ENCODE assay signal across 8 mouse cellular contexts in genomic region chr15:80013256-80014030, GRCm38 (mm10). TPM values are rescaled to one million over a fixed set of nuclear protein-coding genes. Genes with fewer than 3 reads are reported as not detected.
A peak's percentile ranks its signal among the peaks of the same experiment; 100 is the strongest.
DNase-seq lines count a peak whose midpoint lies in the region; ATAC-seq and TF ChIP-seq lines count a peak whose summit lies in the region.

No protein-coding gene starts in this region.

- TF ChIP-seq POLR2A in thymus, adult 2 months (IDR thresholded peaks at IDR 0.05; ENCODE audit: control insufficient read depth, extremely low read depth, insufficient read depth, low read length, poor library complexity): no peak

- H3K4me3 ChIP-seq in thymus, adult 2 months (ENCODE audit: control insufficient read depth, insufficient read depth, low read length): peak overlapping the region; percentile 36
- peak overlapping the region; percentile 49 for H3K4me3 ChIP-seq in midbrain, embryonic 12.5 days

- H3K9me3 ChIP-seq in midbrain, embryonic 12.5 days: no peaks in the 10 kb centered on the region

- no peak for TF ChIP-seq CTCF in thymus, adult 2 months (IDR thresholded peaks at IDR 0.05; ENCODE audit: borderline replicate concordance, control insufficient read depth, extremely low read depth, insufficient read depth, low read length, poor library complexity)

- 0 out of 2 replicates have a peak, but pooled peaks have one; percentile 19 for ATAC-seq in midbrain, embryonic 12.5 days (ENCODE audit: low FRiP score, low read depth)

- peak overlapping the region; percentile 74 for H3K4me2 ChIP-seq in midbrain, embryonic 12.5 days (replicated peaks)

- peaks cover 32% of the 10 kb centered on the region for H3K27me3 ChIP-seq in thymus, adult 2 months (ENCODE audit: control insufficient read depth, insufficient read depth, low read length)
- peaks cover 88% of the 10 kb centered on the region for H3K27me3 ChIP-seq in midbrain, embryonic 12.5 days

- H3K9ac ChIP-seq in midbrain, embryonic 12.5 days (replicated peaks): peak overlapping the region; percentile 50

- WGBS in thymus, adult 2 months: 2% methylated on average over 36 of the region's 36 CpGs
- WGBS in midbrain, embryonic 12.5 days: 4% methylated on average over 20 of the region's 36 CpGs

- H3K36me3 ChIP-seq in thymus, adult 2 months (ENCODE audit: control insufficient read depth, insufficient read depth, low read length): no peaks in the 10 kb centered on the region
- no peaks in the 10 kb centered on the region for H3K36me3 ChIP-seq in midbrain, embryonic 12.5 days

- H3K27ac ChIP-seq in thymus, adult 2 months (ENCODE audit: control insufficient read depth, insufficient read depth, low read length): no peak overlapping the region
- H3K27ac ChIP-seq in midbrain, embryonic 12.5 days (replicated peaks): no peak overlapping the region

- peaks cover 49% of the 10 kb centered on the region for H3K4me1 ChIP-seq in thymus, adult 2 months (replicated peaks; ENCODE audit: control insufficient read depth, insufficient read depth, low read length)
- peaks cover 37% of the 10 kb centered on the region for H3K4me1 ChIP-seq in midbrain, embryonic 12.5 days

- DNase-seq in cerebellum, adult 9-10 months: peak; percentile 49
- DNase-seq in cerebellum, adult 11 months: no peak
- no peak for DNase-seq in thymus, adult 2 months
- no peak for DNase-seq in thymus, adult 18-20 months
- peak; percentile 80 for DNase-seq in kidney, adult 18-20 months
- DNase-seq in spleen, adult 18-20 months: no peak
- no peak for DNase-seq in thymus, postnatal 25 days

RNA-seq across cellular contexts. Expression of gene Pdgfb, which starts 1.3 kb away (rescaled TPM):
- polyA plus RNA-seq in thymus, adult 2 months (2012; rRNA removed): 10.9 and 11.6 TPM in 2 replicates
- 2.4 and 2.7 TPM in 2 replicates for polyA plus RNA-seq in midbrain, embryonic 12.5 days (2016; fragmentation: Nextera tagmentation; extraction: Ambion mirVana)

RNA-seq across cellular contexts. Expression of gene Cbx7, which starts 42.5 kb away (rescaled TPM):
- 61.9 and 72.6 TPM in 2 replicates for polyA plus RNA-seq in thymus, adult 2 months (2012; rRNA removed)
- 4.2 and 5.6 TPM in 2 replicates for polyA plus RNA-seq in midbrain, embryonic 12.5 days (2016; fragmentation: Nextera tagmentation; extraction: Ambion mirVana)

Comparison
In these comparisons a context has a peak if more than half of its experiments do, and no peak if none do; other contexts are left out.
1. DNase-seq: peak in cerebellum, adult 9-10 months (single experiment) and kidney, adult 18-20 months (single experiment); none in cerebellum, adult 11 months (single experiment), thymus, adult 2 months (single experiment), thymus, adult 18-20 months (0 of 2), spleen, adult 18-20 months (0 of 2) and thymus, postnatal 25 days (single experiment).